Mouse (Mus musculus) intestine, embryonic 14.5 days (tissue): ENCODE measurements around the gene Ifrd2. TPM values are rescaled to one million over a fixed set of nuclear protein-coding genes. Genes with fewer than 3 reads are reported as not detected.

Experiments
- ATAC-seq: fragments of 200-750 bp; cut with Nextera tagmentation; replicated peaks from 2 replicates; pipeline ENCODE4 v1.8.0; 2017; ENCODE audit warnings: low read depth, moderate number of reproducible peaks, moderate TSS enrichment, moderate library complexity; ENCODE audit not compliant: low FRiP score, low TSS enrichment
- DNase-seq: peaks from one replicate; pipeline ENCODE4 v3.0.0-alpha.2; 2018; ENCODE audit warnings: low spot score
- H3K27ac ChIP-seq: fragments of 300-500 bp; sonication (generic); 2 replicates; pipeline ENCODE4 v1.5.1; 2014; ENCODE audit warnings: low read depth, mild to moderate bottlenecking, control low read depth
- H3K27me3 ChIP-seq: fragments of 300-500 bp; sonication (generic); replicated peaks from 2 replicates; pipeline ENCODE4 v1.6.1; 2014; ENCODE audit warnings: low read length, control low read depth; ENCODE audit not compliant: control insufficient read depth, insufficient read depth
- H3K36me3 ChIP-seq: fragments of 300-500 bp; sonication (generic); 2 replicates; pipeline ENCODE4 v1.6.1; 2014; ENCODE audit warnings: low read length, control low read depth; ENCODE audit not compliant: control insufficient read depth, insufficient read depth
- H3K4me1 ChIP-seq: fragments of 300-500 bp; sonication (generic); replicated peaks from 2 replicates; pipeline ENCODE4 v1.6.1; 2014; ENCODE audit warnings: low read length, control low read depth, mixed read lengths; ENCODE audit not compliant: control insufficient read depth, insufficient read depth
- H3K4me2 ChIP-seq: fragments of 300-500 bp; sonication (generic); 2 replicates; pipeline ENCODE4 v1.6.1; 2014; ENCODE audit warnings: low read length
- H3K4me3 ChIP-seq: fragments of 300-500 bp; sonication (generic); 2 replicates; pipeline ENCODE4 v1.5.1; 2014; ENCODE audit warnings: low read depth, low read length, control low read depth, mixed read lengths
- H3K9ac ChIP-seq: fragments of 300-500 bp; sonication (generic); 2 replicates; pipeline ENCODE4 v1.6.1; 2014; ENCODE audit warnings: mild to moderate bottlenecking, low read length
- H3K9me3 ChIP-seq: fragments of 300-500 bp; sonication (generic); 2 replicates; pipeline ENCODE4 v1.6.1; 2016; ENCODE audit warnings: low read length, control low read depth; ENCODE audit not compliant: control insufficient read depth
- WGBS: fragments of 180-500 bp; shearing (Covaris S2); extraction: QIAGEN DNeasy Blood & Tissue Kit; methylation state at CpG from one replicate; pipeline ENCODE4 v1.1.7; 2014; 5-methylcytosine and 5-hydroxymethylcytosine counted together
- polyA plus RNA-seq: library from polyadenylated mRNA; unstranded; fragments of >200 nt; fragmentation: Nextera tagmentation; extraction: Ambion mirVana; gene quantifications from 2 replicates; pipeline ENCODE4 v1.2.1, GENCODE M21; 2014

Ifrd2 gene
- polyA plus RNA-seq, 1 experiment from 2014 or later, result 77.4 TPM

- Histone ChIP-seq H3K4me2 (no peak overlapping the region), H3K27me3 (no peaks in the 10 kb centered on the region), H3K9ac (no peak overlapping the region), H3K9me3 (no peaks in the 10 kb centered on the region), H3K4me1 (peaks cover 5% of the 10 kb centered on the region), H3K4me3 (no peak overlapping the region), H3K27ac (no peak overlapping the region), H3K36me3 (peaks cover 6% of the 10 kb centered on the region; the same call in 1 of the 2 replicates)
- no peak for ATAC-seq
- no peak for DNase-seq
- WGBS, result 91% methylated on average over 14 of the region's 14 CpGs
These were observed 4.3 kb upstream of the Ifrd2 start for GRCm38 (mm10) chr9:107583174-107583573.

DNA sequence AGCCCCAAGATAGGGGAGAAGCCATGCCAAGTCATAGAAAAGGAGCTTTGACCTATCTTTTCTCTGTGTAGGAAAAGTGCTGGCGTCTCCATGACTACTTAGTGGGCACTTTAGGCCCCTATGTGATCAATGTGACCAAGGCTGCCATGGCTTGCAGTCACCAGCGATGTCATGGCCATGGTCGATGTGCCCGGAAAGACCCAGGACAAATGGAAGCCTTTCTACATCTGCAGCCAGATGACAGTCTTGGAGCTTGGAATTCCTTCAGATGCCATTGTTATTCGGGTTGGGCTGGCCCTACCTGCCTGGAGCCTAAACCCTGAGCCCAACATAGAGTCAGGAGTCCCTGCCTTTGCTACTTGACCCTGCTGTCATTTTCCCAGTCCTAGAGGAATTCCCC is 938 bp upstream of the Ifrd2 start:
- no peak overlapping the region for H3K4me3 ChIP-seq
- ATAC-seq (no peak), DNase-seq (no peak)
- no peaks in the 10 kb centered on the region for H3K9me3 ChIP-seq
- 92% methylated on average over 5 of the region's 5 CpGs for WGBS
- H3K4me2 ChIP-seq, result no peak overlapping the region
- no peak overlapping the region for H3K9ac ChIP-seq
- no peaks in the 10 kb centered on the region for H3K27me3 ChIP-seq
- H3K4me1 ChIP-seq, result peaks cover 11% of the 10 kb centered on the region
- H3K27ac ChIP-seq, result no peak overlapping the region
- peaks cover 27% of the 10 kb centered on the region for H3K36me3 ChIP-seq

DNA sequence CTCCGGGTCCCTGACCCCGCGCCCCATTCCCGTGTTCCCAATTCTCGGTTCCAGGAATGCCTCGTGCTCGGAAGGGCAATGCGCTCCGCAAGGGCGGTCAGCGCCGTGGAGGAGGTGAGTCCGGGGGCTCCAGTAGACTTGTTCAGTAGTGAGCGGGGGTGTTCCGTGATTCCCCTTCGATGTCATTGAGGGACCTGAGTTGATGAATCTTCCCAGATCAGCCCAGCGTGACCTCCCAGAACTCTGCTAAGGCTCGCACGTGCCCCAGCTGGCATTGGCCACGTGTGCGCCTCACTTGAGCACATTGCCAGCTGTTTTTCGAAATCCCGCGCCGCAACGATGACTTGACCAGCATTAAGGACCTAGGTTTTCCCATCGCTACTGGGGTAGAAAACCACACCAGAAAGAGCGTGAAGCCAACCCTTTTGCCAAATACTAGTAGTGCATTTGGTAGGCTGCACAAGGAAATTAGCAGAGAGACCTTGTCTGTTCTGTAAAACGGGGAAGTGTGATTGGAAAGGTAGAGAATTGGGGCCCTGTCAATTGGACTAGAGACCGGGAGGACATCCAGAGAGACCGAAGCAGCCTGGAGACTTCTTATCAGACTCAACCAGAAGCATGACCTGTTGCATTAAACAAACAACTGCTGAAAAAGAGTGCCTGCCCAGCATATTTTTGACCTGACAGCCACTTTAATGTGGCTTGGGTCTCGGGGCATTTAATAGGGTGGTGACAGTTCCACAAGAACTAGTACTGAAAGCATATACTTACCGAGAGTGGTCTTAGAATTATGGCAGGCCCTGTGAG is 594 bp downstream of the Ifrd2 start:
- 3% methylated on average over 33 of the region's 33 CpGs for WGBS
- no peak for DNase-seq
- Histone ChIP-seq H3K9ac (peak overlapping the region; percentile 65), H3K27ac (no peak overlapping the region), H3K9me3 (no peaks in the 10 kb centered on the region), H3K4me1 (peaks cover 11% of the 10 kb centered on the region), H3K27me3 (no peaks in the 10 kb centered on the region), H3K4me2 (peak overlapping the region; percentile 89), H3K4me3 (peak overlapping the region; percentile 77), H3K36me3 (peaks cover 39% of the 10 kb centered on the region)
- no peak; the same call in 1 of the 2 replicates for ATAC-seq

DNA sequence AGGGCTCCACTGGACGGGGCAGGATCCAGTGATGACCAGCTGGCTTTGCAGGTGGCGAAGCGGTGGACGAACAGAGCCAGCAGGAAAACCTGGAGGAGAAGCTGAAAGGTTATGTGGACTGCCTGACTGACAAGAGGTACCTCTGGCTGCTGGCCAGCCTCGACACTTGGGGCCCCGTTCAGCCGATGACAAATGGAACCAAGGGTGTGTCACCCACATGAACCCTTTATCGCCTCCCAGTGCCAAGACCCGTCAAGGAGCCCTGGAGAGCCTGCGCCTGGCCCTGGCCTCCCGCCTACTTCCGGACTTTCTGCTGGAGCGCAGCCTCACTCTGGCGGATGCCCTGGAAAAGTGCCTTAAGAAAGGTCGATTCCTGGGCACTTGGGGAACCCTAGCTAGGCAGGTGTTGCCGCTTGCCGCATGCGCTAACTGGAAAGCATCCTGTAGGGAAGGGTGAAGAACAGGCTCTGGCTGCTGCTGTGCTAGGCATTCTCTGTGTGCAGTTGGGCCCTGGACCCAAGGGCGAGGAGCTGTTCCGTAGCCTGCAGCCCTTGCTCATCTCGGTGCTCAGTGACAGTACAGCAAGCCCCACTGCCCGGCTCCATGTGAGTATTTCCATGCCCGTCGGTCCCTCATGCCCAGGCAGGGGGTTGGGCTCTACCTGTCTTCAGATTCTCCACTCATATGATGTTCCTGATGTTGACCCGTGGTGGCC is 2.8 kb downstream of the Ifrd2 start:
- peaks cover 11% of the 10 kb centered on the region for H3K4me1 ChIP-seq
- WGBS, result 90% methylated on average over 25 of the region's 25 CpGs
- no peak overlapping the region for H3K9ac ChIP-seq
- peaks cover 56% of the 10 kb centered on the region for H3K36me3 ChIP-seq
- no peak overlapping the region for H3K27ac ChIP-seq
- ATAC-seq (no peak), DNase-seq (peak; percentile 54)
- H3K27me3 ChIP-seq, result no peaks in the 10 kb centered on the region
- H3K9me3 ChIP-seq, result no peaks in the 10 kb centered on the region
- no peak overlapping the region for H3K4me2 ChIP-seq
- no peak overlapping the region for H3K4me3 ChIP-seq

DNA sequence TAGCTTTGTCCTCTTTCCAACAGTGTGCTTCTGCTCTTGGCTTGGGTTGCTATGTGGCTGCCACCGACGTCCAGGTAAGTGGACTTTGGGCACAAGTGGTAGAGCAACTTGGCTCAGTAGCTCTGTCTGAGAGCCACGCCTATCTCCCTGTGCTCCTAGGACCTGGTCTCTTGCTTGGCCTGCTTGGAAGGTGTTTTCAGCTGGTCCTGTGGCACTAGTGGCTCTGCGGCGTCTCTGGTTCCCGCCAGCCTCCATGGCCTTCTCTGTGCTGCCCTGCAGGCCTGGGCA is 3.3 kb downstream of the Ifrd2 start:
- ATAC-seq, result no peak
- H3K4me3 ChIP-seq, result no peak overlapping the region
- WGBS, result 93% methylated on average over 6 of the region's 6 CpGs
- peaks cover 11% of the 10 kb centered on the region for H3K4me1 ChIP-seq
- H3K36me3 ChIP-seq, result peaks cover 56% of the 10 kb centered on the region
- H3K4me2 ChIP-seq, result no peak overlapping the region
- H3K9ac ChIP-seq, result no peak overlapping the region
- no peak overlapping the region for H3K27ac ChIP-seq
- H3K9me3 ChIP-seq, result no peaks in the 10 kb centered on the region
- no peaks in the 10 kb centered on the region for H3K27me3 ChIP-seq
- no peak for DNase-seq

DNA sequence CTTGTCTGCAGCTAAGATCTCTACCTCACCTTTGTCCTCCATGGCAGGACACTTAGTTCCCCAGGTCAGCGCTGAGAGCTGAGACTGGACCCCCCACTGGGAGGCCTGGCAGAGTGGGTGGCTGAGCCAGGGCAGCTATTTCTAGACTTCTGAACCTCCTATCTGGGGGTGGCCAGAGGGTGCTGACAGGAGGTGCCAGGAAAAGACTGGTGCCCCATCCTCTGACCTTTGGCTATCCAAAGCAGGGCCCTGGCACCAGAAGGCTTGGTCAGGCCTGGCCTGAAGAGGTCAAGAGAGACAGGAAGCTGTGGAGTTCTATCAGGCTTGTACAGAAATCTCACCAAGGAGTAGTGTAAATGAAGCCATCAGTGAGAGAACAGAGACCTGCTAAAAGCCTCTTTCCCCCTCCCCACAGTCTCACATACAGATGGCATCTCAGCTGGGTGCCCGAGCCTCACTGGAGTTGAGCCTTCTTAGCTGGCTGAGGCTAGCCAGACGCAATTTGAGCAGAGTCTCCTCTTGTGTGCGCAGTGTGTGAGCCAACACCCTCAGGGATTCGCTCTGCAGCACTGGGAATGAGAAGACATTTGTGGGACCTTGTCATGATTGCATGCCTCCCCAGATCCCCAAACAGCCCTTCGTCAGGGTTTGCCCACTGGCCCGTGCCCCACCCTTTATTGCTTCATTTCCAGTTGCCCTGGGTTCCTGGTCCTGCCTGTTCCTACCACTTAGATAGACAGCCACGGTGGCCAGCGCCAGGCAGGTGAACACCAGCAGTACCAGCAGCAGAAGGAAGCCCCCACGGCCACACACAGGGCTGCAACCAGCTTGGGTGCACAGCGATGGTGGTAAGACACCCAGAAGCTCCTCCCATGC is 5.9 kb downstream of the Ifrd2 start:
- H3K4me1 ChIP-seq, result peaks cover 7% of the 10 kb centered on the region
- 86% methylated on average over 11 of the region's 11 CpGs for WGBS
- H3K9ac ChIP-seq, result no peak overlapping the region
- no peak overlapping the region for H3K4me3 ChIP-seq
- peaks cover 56% of the 10 kb centered on the region for H3K36me3 ChIP-seq
- DNase-seq (no peak), ATAC-seq (no peak)
- H3K4me2 ChIP-seq, result no peak overlapping the region
- H3K27me3 ChIP-seq, result no peaks in the 10 kb centered on the region
- no peaks in the 10 kb centered on the region for H3K9me3 ChIP-seq
- H3K27ac ChIP-seq, result no peak overlapping the region

DNA sequence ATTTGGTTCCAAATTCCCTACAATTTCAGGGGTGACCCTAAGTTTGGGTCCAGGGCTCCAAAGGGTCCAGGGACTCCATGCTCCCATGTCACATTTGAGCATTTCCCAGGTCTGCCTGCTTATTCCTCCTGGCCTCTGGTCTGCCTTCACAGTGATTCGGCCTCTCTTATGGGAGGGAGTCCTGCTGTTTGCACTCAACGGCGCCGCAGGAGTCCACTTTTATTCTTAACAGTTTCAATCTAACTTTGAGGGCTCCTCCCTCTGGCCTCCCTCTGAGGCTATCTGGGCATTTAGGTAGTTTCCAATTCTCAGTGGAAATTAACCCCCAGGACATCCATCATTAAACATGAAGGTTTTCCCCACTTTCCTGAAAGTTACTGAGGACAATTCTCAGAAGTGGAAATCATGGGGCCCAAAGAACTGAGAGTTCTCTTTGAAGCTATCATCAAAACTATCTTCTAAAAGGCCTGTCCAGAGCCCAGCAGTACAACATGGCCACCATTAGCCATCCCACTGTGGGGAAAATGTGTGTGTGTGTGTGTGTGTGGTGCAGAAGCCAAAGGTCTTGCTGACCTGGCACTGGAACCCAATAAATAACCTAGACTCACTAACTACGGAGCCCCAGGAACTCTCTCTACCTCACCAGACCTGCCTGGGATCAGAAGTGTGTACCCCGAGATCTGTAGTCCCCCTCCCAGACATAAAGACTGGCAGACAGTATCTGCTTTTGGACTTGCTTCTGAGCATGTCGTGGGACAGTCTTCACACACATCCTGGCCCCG is 7.0 kb downstream of the Ifrd2 start:
- DNase-seq (no peak), ATAC-seq (no peak)
- H3K4me3 ChIP-seq, result no peak overlapping the region
- no peaks in the 10 kb centered on the region for H3K9me3 ChIP-seq
- H3K4me2 ChIP-seq, result no peak overlapping the region
- peaks cover 56% of the 10 kb centered on the region for H3K36me3 ChIP-seq
- no peak overlapping the region for H3K9ac ChIP-seq
- no peaks in the 10 kb centered on the region for H3K27me3 ChIP-seq
- H3K4me1 ChIP-seq, result no peaks in the 10 kb centered on the region
- 75% methylated on average over 8 of the region's 8 CpGs for WGBS
- H3K27ac ChIP-seq, result no peak overlapping the region
